Mouse (Mus musculus): ENCODE measurements at regions not wholly inside any gene's neighbourhood (a gene's known extent, or its start where the extent isn't known, plus 50 kb on each side); places are given as distances from the start of the nearest gene placed in this dataset.

DNA sequence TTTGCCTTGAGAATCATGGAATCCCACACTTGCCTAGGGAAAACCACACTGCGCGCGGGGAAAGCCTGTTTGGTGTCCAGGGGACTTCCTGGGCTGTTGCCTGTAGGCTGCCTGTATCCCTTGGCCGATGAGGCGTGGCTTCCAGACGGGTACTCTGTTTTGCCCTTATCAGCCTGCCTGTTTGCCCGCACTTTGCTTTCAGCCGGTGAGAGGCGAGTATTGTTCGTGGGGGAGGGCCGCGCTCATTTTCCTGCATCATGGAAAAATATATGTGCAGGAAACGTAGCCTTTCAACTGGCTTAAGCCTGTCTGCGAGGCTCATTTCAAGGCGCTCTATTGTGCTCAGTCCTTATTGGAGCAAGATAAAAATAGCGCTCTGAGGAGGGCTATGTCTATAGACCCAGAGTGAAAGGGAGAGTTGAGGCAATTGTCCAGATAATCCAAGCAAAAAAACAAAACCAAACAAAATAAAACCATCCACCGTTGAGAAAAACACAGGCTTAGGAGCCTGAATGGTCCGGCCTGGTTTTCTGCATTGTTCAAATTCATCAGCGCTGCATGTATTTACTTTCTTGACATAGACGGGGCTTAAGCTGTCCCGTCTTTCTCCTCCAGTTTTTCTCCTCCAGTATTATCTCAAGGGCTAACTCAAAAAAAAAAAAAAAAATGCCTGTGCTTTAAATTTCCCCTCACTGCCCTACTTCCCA, 67.9 kb downstream of the Klf5 start:
- Histone ChIP-seq H3K4me1 (replicated peaks; ENCODE audit: control insufficient read depth, insufficient read depth) (no peaks in the 10 kb centered on the region), H3K4me3 (ENCODE audit: low read depth, low read length) (no peak overlapping the region), H3K4me2 (replicated peaks; ENCODE audit: low read depth) (peak overlapping the region; percentile 15; the same call in 1 of the 2 replicates), H3K9ac (ENCODE audit: low read length) (0 out of 2 replicates have a peak overlapping the region, but pooled peaks have one; percentile 23), H3K27ac (replicated peaks) (peak overlapping the region; percentile 56), H3K36me3 (ENCODE audit: control insufficient read depth, insufficient read depth, low read length) (no peaks in the 10 kb centered on the region), H3K27me3 (ENCODE audit: control insufficient read depth, insufficient read depth, low read length) (no peaks in the 10 kb centered on the region), H3K9me3 (ENCODE audit: control insufficient read depth, low read length) (no peaks in the 10 kb centered on the region)
- ATAC-seq (ENCODE audit: low FRiP score, low TSS enrichment), result peak; percentile 92
- WGBS, result 50% methylated on average over 21 of the region's 21 CpGs
- peak; percentile 93 for DNase-seq (ENCODE audit: low spot score)
- no peak for TF ChIP-seq CTCF (IDR thresholded peaks at IDR 0.05; ENCODE audit: low read depth)
- TF ChIP-seq EP300 (optimal IDR thresholded peaks at IDR 0.05), result no peak

- ATAC-seq (ENCODE audit: low FRiP score, low TSS enrichment) (no peak), DNase-seq (ENCODE audit: low spot score) (peak; percentile 24)
- no peaks in the 10 kb centered on the region for H3K4me1 ChIP-seq (replicated peaks; ENCODE audit: control insufficient read depth, insufficient read depth)
- H3K4me2 ChIP-seq (replicated peaks; ENCODE audit: low read depth), result no peak overlapping the region
- H3K36me3 ChIP-seq (ENCODE audit: control insufficient read depth, insufficient read depth, low read length), result no peaks in the 10 kb centered on the region
- no peaks in the 10 kb centered on the region for H3K9me3 ChIP-seq (ENCODE audit: control insufficient read depth, low read length)
- 48% methylated on average over 11 of the region's 11 CpGs for WGBS
- no peaks in the 10 kb centered on the region for H3K27me3 ChIP-seq (ENCODE audit: control insufficient read depth, insufficient read depth, low read length)
- TF ChIP-seq EP300 (optimal IDR thresholded peaks at IDR 0.05) (no peak), CTCF (IDR thresholded peaks at IDR 0.05; ENCODE audit: low read depth) (no peak)
- peak overlapping the region; percentile 56 for H3K27ac ChIP-seq (replicated peaks)
- no peak overlapping the region for H3K4me3 ChIP-seq (ENCODE audit: low read depth, low read length)
- H3K9ac ChIP-seq (ENCODE audit: low read length), result no peak overlapping the region
These were observed 68.6 kb downstream of the Klf5 start for GRCm38 (mm10) chr14:99366996-99367555.

DNA sequence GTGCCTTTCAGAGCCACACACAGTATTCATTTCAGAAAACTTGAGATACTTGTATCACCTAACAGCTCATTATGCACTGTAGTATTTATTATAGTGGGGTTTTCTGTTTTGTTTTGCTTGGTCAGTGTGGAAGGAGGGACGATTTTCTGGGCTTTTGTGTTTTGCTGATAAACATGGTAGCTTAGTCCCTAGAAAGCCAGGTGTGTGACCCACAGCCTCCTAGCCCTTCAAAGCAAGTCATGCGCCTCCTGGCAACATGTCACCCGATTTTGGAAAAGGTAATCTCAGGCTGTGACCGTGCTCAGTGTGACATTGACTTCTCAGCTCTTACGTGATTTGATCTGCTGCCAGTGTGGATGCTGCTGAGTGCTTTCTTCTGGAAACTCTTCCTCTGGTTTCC, 70.9 kb downstream of the Klf5 start:
- Histone ChIP-seq H3K9me3 (ENCODE audit: control insufficient read depth, low read length) (no peaks in the 10 kb centered on the region), H3K27me3 (ENCODE audit: control insufficient read depth, insufficient read depth, low read length) (no peaks in the 10 kb centered on the region), H3K27ac (replicated peaks) (no peak overlapping the region), H3K4me1 (replicated peaks; ENCODE audit: control insufficient read depth, insufficient read depth) (no peaks in the 10 kb centered on the region), H3K36me3 (ENCODE audit: control insufficient read depth, insufficient read depth, low read length) (no peaks in the 10 kb centered on the region), H3K9ac (ENCODE audit: low read length) (no peak overlapping the region), H3K4me3 (ENCODE audit: low read depth, low read length) (no peak overlapping the region), H3K4me2 (replicated peaks; ENCODE audit: low read depth) (no peak overlapping the region)
- no peak for TF ChIP-seq EP300 (optimal IDR thresholded peaks at IDR 0.05)
- TF ChIP-seq CTCF (IDR thresholded peaks at IDR 0.05; ENCODE audit: low read depth), result no peak
- 85% methylated on average over 5 of the region's 5 CpGs for WGBS
- ATAC-seq (ENCODE audit: low FRiP score, low TSS enrichment), result no peak
- no peak for DNase-seq (ENCODE audit: low spot score)

DNA sequence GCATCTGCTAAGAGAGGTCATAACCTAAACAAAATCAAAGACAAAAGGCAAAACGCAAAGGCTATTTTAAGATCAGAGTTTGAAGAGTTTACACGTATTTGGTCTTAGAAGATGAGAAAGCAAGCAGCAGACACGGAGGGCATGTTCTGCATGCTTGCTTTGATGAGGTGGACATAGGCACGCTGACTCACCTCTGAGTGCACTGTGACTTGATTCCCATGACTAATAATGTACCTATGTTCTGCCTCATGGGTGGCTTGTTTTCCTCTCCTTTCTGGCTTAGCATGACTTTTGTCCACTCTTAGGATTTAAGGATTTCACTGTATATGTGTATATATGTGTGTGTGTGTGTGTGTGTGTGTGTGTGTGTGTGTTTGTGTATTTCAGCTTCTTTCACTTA, 75.2 kb downstream of the Klf5 start:
- TF ChIP-seq CTCF (IDR thresholded peaks at IDR 0.05; ENCODE audit: low read depth) (no peak), EP300 (optimal IDR thresholded peaks at IDR 0.05) (no peak)
- H3K4me2 ChIP-seq (replicated peaks; ENCODE audit: low read depth), result no peak overlapping the region
- H3K27me3 ChIP-seq (ENCODE audit: control insufficient read depth, insufficient read depth, low read length), result no peaks in the 10 kb centered on the region
- H3K36me3 ChIP-seq (ENCODE audit: control insufficient read depth, insufficient read depth, low read length), result no peaks in the 10 kb centered on the region
- no peak for DNase-seq (ENCODE audit: low spot score)
- no peak overlapping the region for H3K9ac ChIP-seq (ENCODE audit: low read length)
- no peaks in the 10 kb centered on the region for H3K4me1 ChIP-seq (replicated peaks; ENCODE audit: control insufficient read depth, insufficient read depth)
- 51% methylated on average over 4 of the region's 4 CpGs for WGBS
- ATAC-seq (ENCODE audit: low FRiP score, low TSS enrichment), result 0 out of 2 replicates have a peak, but pooled peaks have one; percentile 57
- H3K4me3 ChIP-seq (ENCODE audit: low read depth, low read length), result no peak overlapping the region
- H3K9me3 ChIP-seq (ENCODE audit: control insufficient read depth, low read length), result no peaks in the 10 kb centered on the region
- H3K27ac ChIP-seq (replicated peaks), result no peak overlapping the region

DNA sequence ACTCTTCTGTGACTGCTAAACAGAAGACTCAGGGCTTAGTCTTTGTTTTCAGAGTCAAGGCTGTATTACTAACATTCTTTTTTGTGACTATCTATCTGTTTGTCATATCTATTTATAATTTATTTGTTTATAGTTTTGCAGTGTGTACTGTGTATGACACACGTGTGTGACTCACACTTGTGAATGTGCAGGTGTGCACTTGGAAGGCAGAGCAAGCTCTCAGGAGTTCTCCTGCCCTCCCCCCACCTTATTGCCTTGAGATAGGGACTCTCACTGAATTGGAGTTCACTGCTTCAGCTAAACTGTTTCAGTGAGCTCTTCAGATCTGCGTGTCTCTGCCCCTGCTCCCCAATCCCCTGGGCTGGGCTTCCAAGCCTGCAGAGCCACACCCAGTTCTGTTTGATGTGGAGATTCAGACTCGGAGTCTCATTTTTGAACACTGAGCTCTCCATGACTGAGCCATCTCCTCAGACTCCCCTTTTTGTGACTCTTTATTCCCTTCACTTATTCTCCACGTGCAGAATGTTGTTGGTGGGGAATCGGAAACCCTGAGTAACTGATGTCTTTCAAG, 76.6 kb downstream of the Klf5 start:
- Histone ChIP-seq H3K4me2 (replicated peaks; ENCODE audit: low read depth) (no peak overlapping the region), H3K27ac (replicated peaks) (no peak overlapping the region), H3K27me3 (ENCODE audit: control insufficient read depth, insufficient read depth, low read length) (no peaks in the 10 kb centered on the region), H3K4me3 (ENCODE audit: low read depth, low read length) (no peak overlapping the region), H3K9me3 (ENCODE audit: control insufficient read depth, low read length) (no peaks in the 10 kb centered on the region), H3K9ac (ENCODE audit: low read length) (no peak overlapping the region), H3K36me3 (ENCODE audit: control insufficient read depth, insufficient read depth, low read length) (no peaks in the 10 kb centered on the region), H3K4me1 (replicated peaks; ENCODE audit: control insufficient read depth, insufficient read depth) (no peaks in the 10 kb centered on the region)
- DNase-seq (ENCODE audit: low spot score) (peak; percentile 28), ATAC-seq (ENCODE audit: low FRiP score, low TSS enrichment) (peak; percentile 78; the same call in 1 of the 2 replicates)
- no peak for TF ChIP-seq EP300 (optimal IDR thresholded peaks at IDR 0.05)
- no peak for TF ChIP-seq CTCF (IDR thresholded peaks at IDR 0.05; ENCODE audit: low read depth)
- WGBS, result 37% methylated on average over 5 of the region's 5 CpGs
